Mouse (Mus musculus): ENCODE measurements at regions not wholly inside any gene's neighbourhood (a gene's known extent, or its start where the extent isn't known, plus 50 kb on each side); places are given as distances from the start of the nearest gene placed in this dataset.

- H3K4me1 ChIP-seq (replicated peaks): peaks cover 10% of the 10 kb centered on the region
- H3K4me3 ChIP-seq: no peak overlapping the region
- H3K27ac ChIP-seq: no peak overlapping the region
- no peaks in the 10 kb centered on the region for H3K9me3 ChIP-seq
- no peak for DNase-seq (ENCODE audit: low spot score)
- WGBS: 93% methylated on average over 6 of the region's 6 CpGs
- H3K27me3 ChIP-seq (ENCODE audit: insufficient read depth, poor library complexity, severe bottlenecking): no peaks in the 10 kb centered on the region
- no peaks in the 10 kb centered on the region for H3K36me3 ChIP-seq
Measured at GRCm38 (mm10) chr9:113517756-113518155, 190.3 kb downstream of the Pdcd6ip start.

- WGBS: 81% methylated on average over 6 of the region's 6 CpGs
- no peak for DNase-seq (ENCODE audit: low spot score)
Measured at GRCm38 (mm10) chr9:113515703-113516020, 192.4 kb downstream of the Pdcd6ip start.

GRCm38 (mm10) chr9:113514846-113515702 is 193.0 kb downstream of the Pdcd6ip start:
- Histone ChIP-seq H3K9me3 (no peaks in the 10 kb centered on the region), H3K4me1 (replicated peaks) (peaks cover 9% of the 10 kb centered on the region), H3K4me3 (no peak overlapping the region), H3K27me3 (ENCODE audit: insufficient read depth, poor library complexity, severe bottlenecking) (no peaks in the 10 kb centered on the region), H3K27ac (no peak overlapping the region), H3K36me3 (no peaks in the 10 kb centered on the region)
- DNase-seq (ENCODE audit: low spot score): no peak
- 89% methylated on average over 23 of the region's 23 CpGs for WGBS

More at GRCm38 (mm10) chr9:113515703-113516020, 192.4 kb downstream of the Pdcd6ip start:
- H3K27me3 ChIP-seq (ENCODE audit: insufficient read depth, poor library complexity, severe bottlenecking): no peaks in the 10 kb centered on the region
- H3K9me3 ChIP-seq: no peaks in the 10 kb centered on the region
- no peaks in the 10 kb centered on the region for H3K36me3 ChIP-seq
- H3K4me3 ChIP-seq: no peak overlapping the region
- peaks cover 10% of the 10 kb centered on the region for H3K4me1 ChIP-seq (replicated peaks)
- H3K27ac ChIP-seq: no peak overlapping the region

- H3K27ac ChIP-seq: no peak overlapping the region
- H3K4me3 ChIP-seq: no peak overlapping the region
- 91% methylated on average over 5 of the region's 5 CpGs for WGBS
- H3K4me1 ChIP-seq (replicated peaks): 0 out of 2 replicates have a peak, but pooled peaks cover 7% of the 10 kb centered on the region
- H3K9me3 ChIP-seq: no peaks in the 10 kb centered on the region
- DNase-seq (ENCODE audit: low spot score): no peak
- H3K27me3 ChIP-seq (ENCODE audit: insufficient read depth, poor library complexity, severe bottlenecking): no peaks in the 10 kb centered on the region
- no peaks in the 10 kb centered on the region for H3K36me3 ChIP-seq
Measured at GRCm38 (mm10) chr9:113511302-113511701, 196.8 kb downstream of the Pdcd6ip start.

- Histone ChIP-seq H3K4me3 (no peak overlapping the region), H3K4me1 (replicated peaks) (0 out of 2 replicates have a peak, but pooled peaks cover 7% of the 10 kb centered on the region), H3K27ac (no peak overlapping the region), H3K9me3 (no peaks in the 10 kb centered on the region), H3K36me3 (no peaks in the 10 kb centered on the region), H3K27me3 (ENCODE audit: insufficient read depth, poor library complexity, severe bottlenecking) (no peaks in the 10 kb centered on the region)
- 92% methylated on average over 7 of the region's 7 CpGs for WGBS
- no peak for DNase-seq (ENCODE audit: low spot score)
Measured at GRCm38 (mm10) chr9:113509368-113509767, 198.7 kb downstream of the Pdcd6ip start.

GRCm38 (mm10) chr9:113508821-113509220 is 199.2 kb downstream of the Pdcd6ip start:
- 0 out of 2 replicates have a peak, but pooled peaks cover 7% of the 10 kb centered on the region for H3K4me1 ChIP-seq (replicated peaks)
- DNase-seq (ENCODE audit: low spot score): no peak
- no peak overlapping the region for H3K4me3 ChIP-seq
- H3K36me3 ChIP-seq: no peaks in the 10 kb centered on the region
- no peaks in the 10 kb centered on the region for H3K9me3 ChIP-seq
- 91% methylated on average over 3 of the region's 3 CpGs for WGBS
- no peak overlapping the region for H3K27ac ChIP-seq
- H3K27me3 ChIP-seq (ENCODE audit: insufficient read depth, poor library complexity, severe bottlenecking): no peaks in the 10 kb centered on the region

GRCm38 (mm10) chr9:113507561-113508460 is 200.2 kb downstream of the Pdcd6ip start:
- DNase-seq (ENCODE audit: low spot score): no peak
- Histone ChIP-seq H3K36me3 (no peaks in the 10 kb centered on the region), H3K27ac (no peak overlapping the region), H3K27me3 (ENCODE audit: insufficient read depth, poor library complexity, severe bottlenecking) (no peaks in the 10 kb centered on the region), H3K9me3 (no peaks in the 10 kb centered on the region), H3K4me3 (no peak overlapping the region), H3K4me1 (replicated peaks) (0 out of 2 replicates have a peak, but pooled peaks cover 7% of the 10 kb centered on the region)
- WGBS: 87% methylated on average over 20 of the region's 20 CpGs

GRCm38 (mm10) chr9:113499246-113499645 is 208.8 kb downstream of the Pdcd6ip start:
- no peak overlapping the region for H3K4me3 ChIP-seq
- no peak overlapping the region for H3K27ac ChIP-seq

GRCm38 (mm10) chr9:113496176-113496732 is 211.8 kb downstream of the Pdcd6ip start:
- Histone ChIP-seq H3K4me3 (no peak overlapping the region), H3K27ac (no peak overlapping the region), H3K27me3 (ENCODE audit: insufficient read depth, poor library complexity, severe bottlenecking) (no peaks in the 10 kb centered on the region), H3K9me3 (peaks cover 4% of the 10 kb centered on the region), H3K4me1 (replicated peaks) (peaks cover 4% of the 10 kb centered on the region; the same call in 1 of the 2 replicates), H3K36me3 (no peaks in the 10 kb centered on the region)
- DNase-seq (ENCODE audit: low spot score): no peak
- WGBS: 35% methylated on average over 7 of the region's 7 CpGs

More at GRCm38 (mm10) chr9:113499246-113499645, 208.8 kb downstream of the Pdcd6ip start:
- no peaks in the 10 kb centered on the region for H3K27me3 ChIP-seq (ENCODE audit: insufficient read depth, poor library complexity, severe bottlenecking)
- peaks cover 4% of the 10 kb centered on the region for H3K9me3 ChIP-seq
- H3K4me1 ChIP-seq (replicated peaks): peaks cover 4% of the 10 kb centered on the region; the same call in 1 of the 2 replicates
- WGBS: 86% methylated on average over 5 of the region's 5 CpGs
- no peaks in the 10 kb centered on the region for H3K36me3 ChIP-seq
- DNase-seq (ENCODE audit: low spot score): no peak

GRCm38 (mm10) chr9:113488651-113489050 is 219.4 kb downstream of the Pdcd6ip start:
- Histone ChIP-seq H3K27me3 (ENCODE audit: insufficient read depth, poor library complexity, severe bottlenecking) (no peaks in the 10 kb centered on the region), H3K27ac (no peak overlapping the region), H3K4me3 (no peak overlapping the region), H3K9me3 (no peaks in the 10 kb centered on the region), H3K4me1 (replicated peaks) (peaks cover 10% of the 10 kb centered on the region), H3K36me3 (no peaks in the 10 kb centered on the region)
- DNase-seq (ENCODE audit: low spot score): no peak
- WGBS: 86% methylated on average over 6 of the region's 6 CpGs

- Histone ChIP-seq H3K4me1 (replicated peaks) (peaks cover 10% of the 10 kb centered on the region), H3K27ac (no peak overlapping the region), H3K4me3 (no peak overlapping the region), H3K27me3 (ENCODE audit: insufficient read depth, poor library complexity, severe bottlenecking) (no peaks in the 10 kb centered on the region), H3K36me3 (no peaks in the 10 kb centered on the region), H3K9me3 (no peaks in the 10 kb centered on the region)
- DNase-seq (ENCODE audit: low spot score): no peak
- 56% methylated on average over 6 of the region's 6 CpGs for WGBS
Measured at GRCm38 (mm10) chr9:113486494-113487081, 221.5 kb downstream of the Pdcd6ip start.

- no peaks in the 10 kb centered on the region for H3K36me3 ChIP-seq
- no peak overlapping the region for H3K27ac ChIP-seq
- no peak overlapping the region for H3K4me3 ChIP-seq
- H3K4me1 ChIP-seq (replicated peaks): no peaks in the 10 kb centered on the region
- 83% methylated on average over 3 of the region's 3 CpGs for WGBS
- peaks cover 17% of the 10 kb centered on the region for H3K9me3 ChIP-seq
- no peak for DNase-seq (ENCODE audit: low spot score)
- no peaks in the 10 kb centered on the region for H3K27me3 ChIP-seq (ENCODE audit: insufficient read depth, poor library complexity, severe bottlenecking)
Measured at GRCm38 (mm10) chr9:113479897-113480296, 228.2 kb downstream of the Pdcd6ip start.
